Mouse (Mus musculus) mammary gland, adult 2 months (tissue): ENCODE measurements around the gene Kri1. TPM values are rescaled to one million over a fixed set of nuclear protein-coding genes. Genes with fewer than 3 reads are reported as not detected.

Experiments used
- polyA plus RNA-seq: library from polyadenylated mRNA; depleted of rRNA; stranded (reverse); fragments of >200 nt; gene quantifications from 2 replicates; pipeline ENCODE4 v1.2.3, GENCODE M21; 2012; ENCODE audit warnings: low replicate concordance; rRNA removed

The Kri1 gene
- 15.0 and 28.0 TPM in 2 replicates for polyA plus RNA-seq

DNA sequence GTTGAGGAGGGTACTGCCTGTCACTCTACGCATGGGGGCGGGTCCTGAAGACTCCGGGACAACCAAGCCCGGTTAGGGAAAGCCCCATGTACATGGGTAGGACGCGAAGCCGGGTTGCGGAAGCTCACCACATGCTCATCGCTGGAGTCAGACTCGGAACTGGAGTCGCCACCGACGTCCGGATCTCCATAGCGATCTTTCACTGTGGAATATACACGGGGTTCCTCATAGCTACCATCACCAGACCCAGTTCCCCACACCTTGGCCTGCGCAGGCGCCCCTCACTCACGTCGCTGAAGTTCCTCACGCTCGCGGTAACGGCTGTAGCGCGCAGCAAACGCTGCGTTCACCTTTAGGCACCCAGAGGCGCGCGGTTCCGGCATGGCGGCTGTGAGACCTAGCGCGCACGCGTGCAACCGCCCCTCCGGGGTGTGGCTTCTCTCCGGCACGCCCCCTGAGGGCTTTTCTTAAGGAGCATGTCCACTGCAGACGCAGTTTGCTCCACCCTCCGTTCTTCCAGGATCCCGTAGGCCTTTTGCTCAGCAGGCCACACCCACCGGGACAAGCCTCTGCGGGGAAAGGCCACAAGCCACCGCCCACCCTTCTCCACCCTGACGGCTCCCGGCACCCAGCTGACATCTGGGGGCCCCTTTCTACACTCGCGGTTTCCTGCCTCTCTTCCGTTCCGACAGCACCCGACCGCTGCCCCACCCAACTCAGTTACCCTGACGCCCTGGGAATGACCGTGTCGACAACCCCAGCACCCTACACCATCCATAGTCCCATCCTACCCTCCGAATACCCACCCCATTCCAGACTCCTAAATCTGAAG is at the start of gene Kri1:
TSS of gene Kri1 (minus strand) at position 399 of the 832 bp plus-strand sequence.

DNA sequence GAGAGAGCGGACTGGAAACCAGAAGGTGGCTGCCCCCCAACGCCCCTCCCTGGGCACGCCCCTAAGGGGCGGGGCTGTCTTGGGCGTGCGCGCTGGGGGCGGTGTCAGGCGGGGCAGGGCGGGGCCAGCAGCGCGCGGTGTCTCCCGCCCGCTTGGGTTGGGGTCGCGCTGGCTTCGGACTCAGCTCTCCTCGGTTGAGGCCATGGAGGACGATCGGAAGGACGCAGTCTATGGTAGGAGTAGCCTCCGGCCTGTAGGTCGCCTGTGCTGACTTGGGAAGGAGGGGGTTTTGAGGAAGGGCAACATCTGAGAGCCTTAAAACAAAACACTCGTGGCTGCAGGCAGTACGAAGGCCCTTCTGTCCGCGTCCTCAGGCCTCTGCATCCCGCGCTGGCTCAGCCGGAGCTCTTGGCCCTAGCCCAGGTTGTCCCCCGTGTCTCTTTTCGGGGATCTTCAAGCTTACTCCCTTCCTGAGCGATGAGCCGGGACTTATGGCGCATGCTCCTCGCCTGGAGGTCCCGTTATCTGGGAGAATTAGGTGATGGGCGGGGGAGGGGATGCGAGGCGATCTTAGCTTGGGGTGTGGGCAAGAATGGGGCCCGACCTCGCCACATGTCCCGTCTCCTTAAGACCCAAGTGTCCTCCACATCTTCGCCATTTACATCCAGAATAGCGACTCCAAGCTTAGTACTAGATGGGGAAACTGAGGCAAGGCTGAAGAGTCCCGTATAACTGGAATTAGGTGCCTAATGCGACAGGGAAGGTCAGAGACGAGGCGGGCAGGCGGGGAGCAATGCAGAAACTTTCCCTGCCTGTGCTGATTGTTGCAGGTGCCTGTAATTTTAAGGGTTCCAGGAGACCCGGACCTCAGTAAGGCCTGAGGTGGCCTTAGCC is 33.1 kb upstream of the Kri1 start, which contains the start of gene Slc44a2:
TSS of gene Slc44a2 (plus strand) at position 80 of the 894 bp plus-strand sequence.

DNA sequence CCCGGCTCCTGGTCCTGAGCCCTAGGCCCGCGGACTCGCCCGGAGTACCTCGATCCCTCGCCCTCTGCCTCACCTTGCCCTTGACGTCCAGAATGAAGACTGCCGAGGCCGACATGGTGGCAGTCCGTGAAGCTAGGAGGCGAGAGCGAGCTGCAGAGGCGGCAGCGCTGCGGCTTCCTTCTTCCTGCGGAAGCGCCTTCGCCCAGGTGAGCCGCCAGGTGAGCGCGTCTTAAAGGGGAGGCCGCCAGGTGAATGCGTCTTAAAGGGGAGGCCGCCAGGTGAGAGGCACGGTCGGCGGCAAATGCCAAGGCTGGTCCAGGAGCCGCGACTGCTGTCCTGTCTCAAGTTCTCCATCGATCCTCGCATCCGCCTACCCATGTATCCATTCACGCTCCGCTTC is 24.4 kb upstream of the Kri1 start, which contains the start of gene Ap1m2:
TSS of gene Ap1m2 (minus strand) at position 204 of the 400 bp plus-strand sequence.

DNA sequence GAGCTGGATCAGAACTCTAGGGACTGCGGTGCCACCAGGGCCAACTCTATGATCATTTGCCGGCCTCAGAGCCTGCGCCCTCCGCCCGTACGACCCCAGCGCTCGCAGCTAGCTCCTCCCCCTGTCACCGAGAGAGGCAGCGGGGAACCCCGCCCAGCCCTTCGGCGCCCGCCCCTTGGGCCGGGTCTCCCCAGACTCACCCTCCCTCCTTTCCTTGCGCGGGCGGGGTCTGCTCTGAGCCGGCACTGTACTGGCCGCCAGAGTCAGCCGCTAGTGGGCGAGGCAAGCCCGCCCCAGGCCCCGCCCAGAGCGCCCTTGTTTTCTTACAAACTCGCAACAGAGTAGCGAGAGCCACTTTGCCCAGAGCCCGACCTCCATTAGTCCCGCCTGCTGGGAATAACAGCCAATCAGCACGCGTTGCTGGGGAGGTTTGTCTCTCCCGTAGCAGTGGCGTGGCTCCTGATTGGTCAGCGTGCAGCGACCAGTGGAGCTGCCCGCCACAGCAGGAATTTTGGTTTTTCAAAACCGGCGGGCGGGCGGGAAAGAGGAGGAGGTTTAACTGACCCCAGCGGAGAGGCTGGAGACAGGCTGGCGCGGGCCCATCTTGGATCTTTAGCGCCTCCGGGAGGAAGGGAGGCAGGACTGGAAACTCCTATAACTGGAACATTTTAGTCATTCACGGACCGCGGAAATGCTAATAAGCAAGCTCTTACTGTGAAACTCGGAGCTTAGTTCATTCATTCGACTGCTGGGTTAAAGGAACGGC is 3.4 kb upstream of the Kri1 start, which contains the start of gene Cdkn2d:
TSS of gene Cdkn2d (minus strand) at position 386 of the 766 bp plus-strand sequence.

DNA sequence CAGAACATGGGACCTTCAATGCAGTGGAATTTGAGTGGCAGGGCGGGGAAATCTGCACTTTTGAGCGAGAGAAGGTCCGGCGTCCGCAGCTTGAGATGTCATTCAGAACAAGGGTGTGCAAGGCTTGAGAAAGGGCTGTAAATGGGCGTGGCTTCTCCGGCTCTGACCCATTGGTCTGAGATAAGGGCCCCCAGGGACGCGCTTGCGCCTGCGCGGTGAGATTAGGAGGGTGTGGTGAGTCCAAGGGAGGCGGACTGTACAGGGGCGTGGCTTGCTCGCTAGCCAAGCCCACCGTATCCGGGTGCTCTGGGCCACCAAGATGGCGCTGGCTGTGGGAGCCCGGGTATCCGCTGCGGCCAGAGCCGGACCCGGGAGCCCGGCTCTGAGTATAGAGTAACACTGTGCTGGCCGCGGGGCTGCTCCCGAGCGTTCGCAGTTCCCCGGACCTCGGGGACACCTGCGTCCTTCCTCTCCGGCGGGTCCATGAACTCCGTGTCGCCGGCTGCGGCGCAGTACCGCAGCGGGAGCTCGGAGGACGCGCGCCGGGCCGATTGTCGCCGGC is 22.7 kb downstream of the Kri1 start, which contains the start of gene Atg4d:
TSS of gene Atg4d (plus strand) at position 294 of the 562 bp plus-strand sequence.

DNA sequence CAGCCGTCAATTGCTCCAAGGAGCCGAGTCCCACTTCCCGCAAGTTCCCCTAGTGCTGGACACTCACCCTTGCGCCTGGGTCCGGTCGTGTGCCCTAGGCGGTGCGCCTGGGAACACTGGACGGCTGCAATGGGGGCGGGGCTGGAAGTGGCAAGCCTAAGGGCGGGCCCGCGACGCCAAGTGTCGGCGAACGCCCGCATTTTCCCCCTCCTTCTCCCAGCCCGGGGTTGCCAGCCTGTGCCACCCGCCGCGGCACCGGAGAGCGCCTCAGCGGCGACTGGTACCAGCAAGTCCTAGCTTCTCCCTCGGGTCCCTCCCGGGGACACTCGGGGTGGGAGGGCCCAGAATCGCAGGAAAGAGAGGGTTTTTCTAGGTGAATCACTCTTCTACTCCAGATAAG is 39.4 kb downstream of the Kri1 start, which contains the start of gene S1pr5:
TSS of gene S1pr5 (minus strand) at position 118 of the 400 bp plus-strand sequence.

DNA sequence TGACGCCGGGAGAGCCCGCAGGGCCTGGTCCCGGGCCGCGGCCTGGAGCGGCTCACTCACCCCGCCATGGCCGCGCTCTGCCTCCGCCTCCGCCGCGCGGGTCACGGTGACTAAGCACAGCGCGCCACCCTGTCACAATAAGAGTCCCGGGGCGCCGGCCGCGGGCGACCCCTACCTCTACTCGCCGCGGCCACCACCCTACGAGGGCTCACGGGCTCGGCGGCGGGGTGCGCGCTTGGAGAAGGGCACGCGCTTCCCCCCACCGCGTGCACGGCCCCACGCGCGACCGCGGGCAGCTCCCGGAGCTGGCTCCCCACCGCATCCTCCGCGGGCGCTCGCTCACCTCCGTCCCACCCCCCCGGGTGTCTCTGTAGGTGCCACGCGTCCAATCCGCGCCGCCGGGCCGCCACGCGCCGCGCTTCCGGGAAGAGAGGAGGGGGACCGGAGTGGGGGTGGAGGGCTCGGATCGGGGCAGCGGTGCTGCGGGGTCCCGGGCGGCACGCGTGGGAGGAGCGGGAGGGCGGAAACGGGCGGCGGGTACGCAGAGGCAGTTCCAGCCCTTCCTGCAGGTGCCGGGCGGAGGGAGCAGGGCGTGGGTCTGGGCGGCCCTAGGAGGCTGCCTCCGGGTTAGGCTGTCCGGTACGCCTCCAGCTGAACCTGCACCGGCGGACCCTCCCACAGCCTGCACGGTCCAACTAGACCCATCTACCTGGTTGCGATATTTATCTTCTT is 48.9 kb downstream of the Kri1 start, which contains the start of gene Keap1:
TSS of gene Keap1 (minus strand) at position 629 of the 732 bp plus-strand sequence.

Other genes with a start within 250 kb of the Kri1 start
- not detected in 2 replicates for gene Zglp1, start 220.9 kb downstream of the Kri1 start, polyA plus RNA-seq
- 0.12 and 0.17 TPM in 2 replicates for gene Gm49373, start 214.9 kb downstream of the Kri1 start, polyA plus RNA-seq
- gene Fdx1l, start 214.4 kb downstream of the Kri1 start, polyA plus RNA-seq: 48.8 and 76.4 TPM in 2 replicates
- gene Gm38431, start 196.0 kb downstream of the Kri1 start, polyA plus RNA-seq: 2.9 and 25.7 TPM in 2 replicates
- gene Raver1, start 196.0 kb downstream of the Kri1 start, polyA plus RNA-seq: 50.6 and 85.3 TPM in 2 replicates
- gene Tyk2, start 156.7 kb downstream of the Kri1 start, polyA plus RNA-seq: 37.7 and 50.2 TPM in 2 replicates
- 40.9 and 42.1 TPM in 2 replicates for gene Cdc37, start 138.0 kb downstream of the Kri1 start, polyA plus RNA-seq
- 15.3 and 24.3 TPM in 2 replicates for gene Pde4a, start 122.3 kb downstream of the Kri1 start, polyA plus RNA-seq
- 76.5 and 140 TPM in 2 replicates for gene Keap1, start 48.6 kb downstream of the Kri1 start, polyA plus RNA-seq
- 2.3 and 3.1 TPM in 2 replicates for gene S1pr5, start 39.5 kb downstream of the Kri1 start, polyA plus RNA-seq
- 40.1 and 41.1 TPM in 2 replicates for gene Atg4d, start 22.7 kb downstream of the Kri1 start, polyA plus RNA-seq
- 35.4 and 64.8 TPM in 2 replicates for gene Cdkn2d, start 3.4 kb upstream of the Kri1 start, polyA plus RNA-seq
- gene Ap1m2, start 24.4 kb upstream of the Kri1 start, polyA plus RNA-seq: 13.0 and 16.7 TPM in 2 replicates
- gene Slc44a2, start 32.7 kb upstream of the Kri1 start, polyA plus RNA-seq: 95.6 and 161 TPM in 2 replicates
- gene Ilf3, start 79.9 kb upstream of the Kri1 start, polyA plus RNA-seq: 44.0 and 48.9 TPM in 2 replicates
- gene Qtrt1, start 123.9 kb upstream of the Kri1 start, polyA plus RNA-seq: 45.3 and 50.5 TPM in 2 replicates
- 113 and 271 TPM in 2 replicates for gene Dnm2, start 136.9 kb upstream of the Kri1 start, polyA plus RNA-seq
- gene Tmed1, start 222.3 kb upstream of the Kri1 start, polyA plus RNA-seq: 28.0 and 35.2 TPM in 2 replicates
- gene AB124611, start 238.2 kb upstream of the Kri1 start, polyA plus RNA-seq: 19.5 and 28.6 TPM in 2 replicates